Mouse (Mus musculus) erythroblast, embryonic 14.5 days (primary cell): ENCODE results near the gene Cep290. TPM values are rescaled to one million over a fixed set of nuclear protein-coding genes. Genes with fewer than 3 reads are reported as not detected.
"Not testable (repeated sequence)": the region's sequence is repeated elsewhere in the genome, so short reads cannot be mapped to it uniquely, and the experiment has no call there.

Source experiments
- H3K27me3 ChIP-seq: 2 replicates; pipeline ENCODE4 v1.6.1; 2012; ENCODE audit warnings: inconsistent platforms; ENCODE audit not compliant: control insufficient read depth
- H3K36me3 ChIP-seq: 2 replicates; pipeline ENCODE4 v1.6.1; 2012; ENCODE audit warnings: mild to moderate bottlenecking, inconsistent platforms; ENCODE audit not compliant: control insufficient read depth
- H3K4me1 ChIP-seq: 2 replicates; pipeline ENCODE4 v1.6.1; 2012; ENCODE audit warnings: inconsistent platforms; ENCODE audit not compliant: control insufficient read depth
- H3K4me3 ChIP-seq: replicated peaks from 2 replicates; pipeline ENCODE3; 2012; ENCODE audit warnings: moderate library complexity, mild to moderate bottlenecking, inconsistent platforms
- H3K9me3 ChIP-seq: 2 replicates; pipeline ENCODE4 v1.6.1; 2012; ENCODE audit warnings: low read length, inconsistent platforms, mixed read lengths; ENCODE audit not compliant: control insufficient read depth
- GATA1 ChIP-seq: IDR thresholded peaks from 2 replicates; pipeline ENCODE4 v1.6.1; 2012; ENCODE audit warnings: low read length, inconsistent platforms, mixed read lengths
- TAL1 ChIP-seq: IDR thresholded peaks from 3 replicates; pipeline ENCODE4 v1.6.1; 2012; ENCODE audit warnings: low read length, inconsistent platforms, mixed read lengths
- polyA plus RNA-seq: library from polyadenylated mRNA; stranded (reverse); fragments of >175 nt; gene quantifications from 2 replicates; pipeline ENCODE4 v1.2.3, GENCODE M21; 2012

The Cep290 gene
- polyA plus RNA-seq, 1 experiment, result 0.27 TPM

- H3K4me3 ChIP-seq, result no peak overlapping the region
- no peaks in the 10 kb centered on the region for H3K27me3 ChIP-seq
- peaks cover 30% of the 10 kb centered on the region for H3K4me1 ChIP-seq
- peaks cover 69% of the 10 kb centered on the region for H3K36me3 ChIP-seq
- H3K9me3 ChIP-seq, result peaks cover 6% of the 10 kb centered on the region
- TF ChIP-seq TAL1, result no peak
- TF ChIP-seq GATA1, result no peak
Observed at GRCm38 (mm10) chr10:100521617-100522016, 34.3 kb downstream of the Cep290 start.

GRCm38 (mm10) chr10:100522330-100522729 is 35.0 kb downstream of the Cep290 start:
- TF ChIP-seq TAL1 (no peak), GATA1 (no peak)
- Histone ChIP-seq H3K4me3 (no peak overlapping the region), H3K4me1 (peaks cover 30% of the 10 kb centered on the region), H3K27me3 (no peaks in the 10 kb centered on the region), H3K36me3 (peaks cover 64% of the 10 kb centered on the region), H3K9me3 (peaks cover 6% of the 10 kb centered on the region)

GRCm38 (mm10) chr10:100524499-100525390 is 37.4 kb downstream of the Cep290 start:
- peak; percentile 58 for TF ChIP-seq TAL1
- TF ChIP-seq GATA1, result peak; percentile 75
- Histone ChIP-seq H3K36me3 (peaks cover 57% of the 10 kb centered on the region), H3K27me3 (no peaks in the 10 kb centered on the region), H3K4me1 (peaks cover 32% of the 10 kb centered on the region), H3K4me3 (peak overlapping the region; percentile 28), H3K9me3 (peaks cover 6% of the 10 kb centered on the region)

- H3K9me3 ChIP-seq, result no peaks in the 10 kb centered on the region
- H3K4me1 ChIP-seq, result peaks cover 28% of the 10 kb centered on the region
- TF ChIP-seq GATA1, result no peak
- no peak for TF ChIP-seq TAL1
- H3K4me3 ChIP-seq, result no peak overlapping the region
- H3K27me3 ChIP-seq, result no peaks in the 10 kb centered on the region
- peaks cover 53% of the 10 kb centered on the region for H3K36me3 ChIP-seq
Observed at GRCm38 (mm10) chr10:100556566-100557175, 69.3 kb downstream of the Cep290 start.

GRCm38 (mm10) chr10:100560194-100560883 is 73.0 kb downstream of the Cep290 start:
- 0 out of 3 replicates have a peak, but pooled peaks have one; percentile 35 for TF ChIP-seq TAL1
- H3K27me3 ChIP-seq, H3K9me3 ChIP-seq, H3K4me3 ChIP-seq: not testable (repeated sequence)
- peaks cover 72% of the 10 kb centered on the region for H3K36me3 ChIP-seq
- peaks cover 46% of the 10 kb centered on the region for H3K4me1 ChIP-seq

- H3K4me1 ChIP-seq, result peaks cover 42% of the 10 kb centered on the region
- peaks cover 81% of the 10 kb centered on the region for H3K36me3 ChIP-seq
- TF ChIP-seq TAL1 (no peak), GATA1 (no peak)
- no peaks in the 10 kb centered on the region for H3K27me3 ChIP-seq
- H3K9me3 ChIP-seq, result no peaks in the 10 kb centered on the region
- H3K4me3 ChIP-seq, result no peak overlapping the region
Observed at GRCm38 (mm10) chr10:100564112-100564511, 76.8 kb downstream of the Cep290 start.

- H3K27me3 ChIP-seq, result no peaks in the 10 kb centered on the region
- peaks cover 52% of the 10 kb centered on the region for H3K4me1 ChIP-seq
- no peaks in the 10 kb centered on the region for H3K9me3 ChIP-seq
- peak overlapping the region; percentile 53 for H3K4me3 ChIP-seq
- TF ChIP-seq GATA1, result no peak
- TF ChIP-seq TAL1, result no peak
- peaks cover 91% of the 10 kb centered on the region for H3K36me3 ChIP-seq
Observed at GRCm38 (mm10) chr10:100571707-100572106, 84.3 kb downstream of the Cep290 start.

- H3K4me1 ChIP-seq, result peaks cover 55% of the 10 kb centered on the region
- peaks cover 86% of the 10 kb centered on the region for H3K36me3 ChIP-seq
- no peaks in the 10 kb centered on the region for H3K9me3 ChIP-seq
- H3K27me3 ChIP-seq, result no peaks in the 10 kb centered on the region
- peak overlapping the region; percentile 55 for H3K4me3 ChIP-seq
- peak; percentile 78 for TF ChIP-seq TAL1
- peak; percentile 86 for TF ChIP-seq GATA1
Observed at GRCm38 (mm10) chr10:100574505-100575149, 87.3 kb downstream of the Cep290 start.

- Histone ChIP-seq H3K9me3 (no peaks in the 10 kb centered on the region), H3K36me3 (peaks cover 82% of the 10 kb centered on the region), H3K27me3 (no peaks in the 10 kb centered on the region), H3K4me1 (peaks cover 55% of the 10 kb centered on the region), H3K4me3 (peak overlapping the region; percentile 55)
- no peak for TF ChIP-seq GATA1
- TF ChIP-seq TAL1, result no peak
Observed at GRCm38 (mm10) chr10:100575294-100575693, 87.9 kb downstream of the Cep290 start.
